Mouse (Mus musculus) myocyte (in vitro differentiated cells): ENCODE results near the gene Fam173a. TPM values are rescaled to one million over a fixed set of nuclear protein-coding genes. Genes with fewer than 3 reads are reported as not detected.

ENCODE experiments used
- H3K27me3 ChIP-seq: one replicate; pipeline ENCODE4 v1.6.1; 2011; ENCODE audit not compliant: control insufficient read depth, insufficient read depth, insufficient read length
- H3K36me3 ChIP-seq: one replicate; pipeline ENCODE4 v1.6.1; 2011; ENCODE audit not compliant: control insufficient read depth, insufficient read depth
- H3K4me2 ChIP-seq: one replicate; pipeline ENCODE4 v1.6.1; 2011; ENCODE audit warnings: low read depth, control low read depth
- H3K4me3 ChIP-seq: one replicate; pipeline ENCODE4 v1.5.1; 2011; ENCODE audit warnings: mild to moderate bottlenecking, control low read depth, moderate library complexity
- H3K79me2 ChIP-seq: one replicate; pipeline ENCODE4 v1.6.1; 2011; ENCODE audit not compliant: control insufficient read depth, insufficient read depth
- H3ac ChIP-seq: one replicate; pipeline ENCODE4 v1.6.1; 2011; ENCODE audit not compliant: control insufficient read depth, insufficient read length
- CEBPB ChIP-seq: IDR thresholded peaks from 2 replicates; pipeline ENCODE4 v1.6.1; 2011; ENCODE audit warnings: mild to moderate bottlenecking, moderate library complexity; ENCODE audit not compliant: poor library complexity, insufficient read depth, severe bottlenecking
- E2F4 ChIP-seq: IDR thresholded peaks from one replicate; pipeline ENCODE4 v1.6.1; 2011; ENCODE audit warnings: mild to moderate bottlenecking, control low read depth, moderate library complexity; ENCODE audit not compliant: insufficient read depth
- MAX ChIP-seq: IDR thresholded peaks from one replicate; pipeline ENCODE4 v1.6.1; 2011; ENCODE audit warnings: low read depth, mild to moderate bottlenecking, control low read depth
- MYOD1 ChIP-seq, 3 experiments: IDR thresholded peaks; one replicate each; pipeline ENCODE4 v1.6.1; 2011; ENCODE audit warnings: control low read depth in 2 of 3, low read depth in 2 of 3, mild to moderate bottlenecking in 2 of 3, moderate library complexity in 1 of 3; ENCODE audit not compliant: insufficient read length in 2 of 3, control insufficient read depth in 1 of 3
- MYOG ChIP-seq, 3 experiments: IDR thresholded peaks; one replicate each; pipeline ENCODE4 v1.6.1; 2011; ENCODE audit warnings: control low read depth in 2 of 3, low read depth in 2 of 3, mild to moderate bottlenecking in 2 of 3; ENCODE audit not compliant: insufficient read length in 2 of 3, control insufficient read depth in 1 of 3, insufficient read depth in 1 of 3
- POLR2A ChIP-seq: IDR thresholded peaks from one replicate; pipeline ENCODE4 v1.6.1; 2011; ENCODE audit warnings: low read depth, mild to moderate bottlenecking, control low read depth, moderate library complexity; ENCODE audit not compliant: insufficient read length
- POLR2AphosphoS2 ChIP-seq: IDR thresholded peaks from one replicate; pipeline ENCODE4 v1.6.1; 2011; ENCODE audit warnings: low read depth, control low read depth; ENCODE audit not compliant: insufficient read length
- REST ChIP-seq: IDR thresholded peaks from one replicate; pipeline ENCODE4 v1.6.1; 2011; ENCODE audit warnings: mild to moderate bottlenecking, control low read depth, moderate library complexity; ENCODE audit not compliant: insufficient read depth, insufficient read length
- SRF ChIP-seq: IDR thresholded peaks from one replicate; pipeline ENCODE4 v1.6.1; 2011; ENCODE audit warnings: low read depth; ENCODE audit not compliant: control insufficient read depth, insufficient read length
- TCF12 ChIP-seq: IDR thresholded peaks from one replicate; pipeline ENCODE4 v1.6.1; 2011; ENCODE audit warnings: mild to moderate bottlenecking, control low read depth; ENCODE audit not compliant: poor library complexity, insufficient read depth, severe bottlenecking
- TCF3 ChIP-seq: IDR thresholded peaks from one replicate; pipeline ENCODE4 v1.6.1; 2011; ENCODE audit warnings: low read depth, control low read depth; ENCODE audit not compliant: insufficient read length
- USF1 ChIP-seq: IDR thresholded peaks from one replicate; pipeline ENCODE4 v1.6.1; 2011; ENCODE audit warnings: low read depth, mild to moderate bottlenecking, control low read depth, moderate library complexity
- polyA plus RNA-seq: library from polyadenylated mRNA; unstranded; fragments of >200 nt; fragmentation: generic; extraction: Trizol; gene quantifications from one replicate; pipeline ENCODE4 v1.2.1, GENCODE M21; 2012; ENCODE audit warnings: missing spikeins

Gene Fam173a
- polyA plus RNA-seq, 1 experiment: 61.0 TPM

DNA sequence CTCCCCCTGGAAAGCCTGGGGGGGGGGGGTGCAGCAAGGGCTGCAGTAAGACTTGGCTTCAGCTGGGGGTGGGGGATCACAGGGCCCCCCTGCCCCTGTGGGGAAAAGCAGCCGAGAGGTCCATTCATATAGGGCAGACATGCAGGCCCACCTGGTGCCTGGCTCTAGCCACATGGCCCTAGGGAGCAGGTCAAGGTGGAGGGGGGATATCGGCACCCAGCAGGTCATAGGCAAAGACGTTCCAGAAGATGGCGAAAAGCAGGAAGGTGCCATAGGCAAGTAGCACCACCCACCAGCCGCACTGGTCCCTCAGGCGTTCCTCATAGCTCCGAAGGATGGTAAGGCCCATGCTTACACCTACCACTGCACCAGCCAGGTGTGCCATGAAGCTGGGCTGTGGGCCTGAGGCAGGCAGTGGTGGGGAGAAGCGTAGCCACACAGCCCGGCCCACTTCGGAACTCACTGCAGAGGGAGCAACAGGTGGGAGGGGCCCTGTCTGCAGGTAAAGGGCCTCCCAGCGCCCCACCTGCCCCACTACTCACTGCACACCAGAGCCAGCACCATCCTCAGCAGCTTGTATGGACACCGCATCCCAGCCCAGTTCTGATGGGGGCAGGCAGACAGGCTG is 42.0 kb upstream of the Fam173a start:
- Histone ChIP-seq H3K36me3 (peaks cover 10% of the 10 kb centered on the region), H3K4me2 (peak overlapping the region; percentile 94), H3K4me3 (peak overlapping the region; percentile 52), H3K27me3 (no peaks in the 10 kb centered on the region), H3ac (no peak overlapping the region), H3K79me2 (peaks cover 31% of the 10 kb centered on the region)
- no peak for TF ChIP-seq TCF12
- no peak for TF ChIP-seq USF1
- no peak for TF ChIP-seq MYOG (IDR thresholded peaks at IDR 0.05; ENCODE audit: control insufficient read depth in 1 of 3, insufficient read depth in 1 of 3, insufficient read length in 2 of 3, low read depth in 2 of 3)
- TF ChIP-seq SRF: no peak
- TF ChIP-seq CEBPB: no peak
- no peak for TF ChIP-seq TCF3
- TF ChIP-seq MYOD1 (IDR thresholded peaks at IDR 0.05; ENCODE audit: control insufficient read depth in 1 of 3, insufficient read length in 2 of 3, low read depth in 2 of 3): no peak
- no peak for TF ChIP-seq POLR2AphosphoS2

DNA sequence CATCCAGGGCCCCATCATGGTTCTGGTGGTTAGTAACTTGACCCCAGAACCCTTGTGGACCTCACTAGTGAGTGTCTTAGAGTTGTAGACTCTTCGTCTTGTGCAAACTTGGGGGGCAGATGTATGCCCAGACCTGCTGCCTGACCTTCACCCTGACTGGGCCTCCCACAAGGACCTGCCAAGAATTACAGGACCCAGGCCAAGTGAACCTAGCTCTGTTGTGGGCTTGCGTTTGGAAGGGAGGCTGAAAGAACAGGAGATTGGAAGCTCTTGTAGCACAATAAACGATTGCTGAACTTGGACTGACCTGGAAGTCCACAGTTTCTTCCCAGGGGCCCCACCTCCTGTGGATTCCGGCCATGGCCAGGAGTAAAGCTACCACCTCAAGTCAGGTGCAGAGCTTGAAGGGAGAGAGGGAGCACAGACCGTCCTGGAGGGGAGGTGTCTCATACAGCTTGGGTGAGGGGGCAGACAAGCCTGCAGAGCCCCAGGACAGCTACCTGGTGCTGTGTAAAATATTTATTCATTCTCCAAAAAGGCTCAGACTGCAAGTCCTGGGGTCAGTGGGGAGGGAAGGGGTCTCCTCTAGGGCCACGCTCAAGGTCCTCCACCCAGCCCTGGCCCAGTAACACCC is 41.4 kb upstream of the Fam173a start:
- Histone ChIP-seq H3K27me3 (no peaks in the 10 kb centered on the region), H3ac (peak overlapping the region; percentile 46), H3K36me3 (peaks cover 9% of the 10 kb centered on the region), H3K4me2 (peak overlapping the region; percentile 94), H3K79me2 (peaks cover 36% of the 10 kb centered on the region), H3K4me3 (peak overlapping the region; percentile 52)
- no peak for TF ChIP-seq POLR2AphosphoS2
- TF ChIP-seq TCF12: no peak
- no peak for TF ChIP-seq MYOD1 (IDR thresholded peaks at IDR 0.05; ENCODE audit: control insufficient read depth in 1 of 3, insufficient read length in 2 of 3, low read depth in 2 of 3)
- TF ChIP-seq MYOG (IDR thresholded peaks at IDR 0.05; ENCODE audit: control insufficient read depth in 1 of 3, insufficient read depth in 1 of 3, insufficient read length in 2 of 3, low read depth in 2 of 3): no peak
- TF ChIP-seq REST: no peak
- TF ChIP-seq TCF3: no peak
- no peak for TF ChIP-seq USF1
- TF ChIP-seq POLR2A: no peak
- no peak for TF ChIP-seq E2F4

DNA sequence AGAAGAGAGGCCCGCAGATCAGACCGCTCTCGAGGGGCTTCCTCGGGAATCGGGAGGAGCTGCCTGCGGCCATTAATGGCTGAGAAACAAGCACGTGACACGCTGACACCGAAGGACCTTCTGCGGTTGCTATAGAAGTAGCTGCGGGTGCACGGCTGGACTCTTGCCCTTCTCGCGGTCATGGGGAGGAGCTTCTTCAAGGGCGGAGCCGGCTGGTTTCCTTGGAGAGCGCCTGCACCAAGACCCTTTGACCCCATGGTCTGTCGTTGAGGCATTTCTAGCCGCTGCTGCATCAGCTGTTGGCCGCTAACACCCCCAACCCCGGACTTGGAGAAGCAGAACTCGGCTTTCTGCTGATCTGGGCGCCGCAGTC is 40.6 kb upstream of the Fam173a start, which contains the start of gene Stub1:
TSS of gene Stub1 (minus strand) at position 114 of the 373 bp plus-strand sequence.
- peak within 1 kb of the TSS; percentile 52 for H3K4me3 ChIP-seq
- H3K36me3 ChIP-seq: peaks cover 6% of the 10 kb centered on the region
- H3K27me3 ChIP-seq: no peaks in the 10 kb centered on the region
- H3K79me2 ChIP-seq: peaks cover 37% of the 10 kb centered on the region
- peak within 1 kb of the TSS; percentile 46 for H3ac ChIP-seq
- H3K4me2 ChIP-seq: peak within 1 kb of the TSS; percentile 94
- no peak for TF ChIP-seq TCF12
- TF ChIP-seq MYOG (IDR thresholded peaks at IDR 0.05; ENCODE audit: control insufficient read depth in 1 of 3, insufficient read depth in 1 of 3, insufficient read length in 2 of 3, low read depth in 2 of 3): peak; percentile 29 to 84 (median 59)
- TF ChIP-seq MAX: no peak
- no peak for TF ChIP-seq TCF3
- no peak for TF ChIP-seq REST
- TF ChIP-seq USF1: peak; percentile 86
- TF ChIP-seq POLR2AphosphoS2: peak; percentile 70
- TF ChIP-seq E2F4: no peak
- no peak for TF ChIP-seq CEBPB
- TF ChIP-seq MYOD1 (IDR thresholded peaks at IDR 0.05; ENCODE audit: control insufficient read depth in 1 of 3, insufficient read length in 2 of 3, low read depth in 2 of 3): peak in 2 of 3 experiments; percentile 67 to 72
- peak; percentile 63 for TF ChIP-seq SRF
- TF ChIP-seq POLR2A: peak; percentile 38

DNA sequence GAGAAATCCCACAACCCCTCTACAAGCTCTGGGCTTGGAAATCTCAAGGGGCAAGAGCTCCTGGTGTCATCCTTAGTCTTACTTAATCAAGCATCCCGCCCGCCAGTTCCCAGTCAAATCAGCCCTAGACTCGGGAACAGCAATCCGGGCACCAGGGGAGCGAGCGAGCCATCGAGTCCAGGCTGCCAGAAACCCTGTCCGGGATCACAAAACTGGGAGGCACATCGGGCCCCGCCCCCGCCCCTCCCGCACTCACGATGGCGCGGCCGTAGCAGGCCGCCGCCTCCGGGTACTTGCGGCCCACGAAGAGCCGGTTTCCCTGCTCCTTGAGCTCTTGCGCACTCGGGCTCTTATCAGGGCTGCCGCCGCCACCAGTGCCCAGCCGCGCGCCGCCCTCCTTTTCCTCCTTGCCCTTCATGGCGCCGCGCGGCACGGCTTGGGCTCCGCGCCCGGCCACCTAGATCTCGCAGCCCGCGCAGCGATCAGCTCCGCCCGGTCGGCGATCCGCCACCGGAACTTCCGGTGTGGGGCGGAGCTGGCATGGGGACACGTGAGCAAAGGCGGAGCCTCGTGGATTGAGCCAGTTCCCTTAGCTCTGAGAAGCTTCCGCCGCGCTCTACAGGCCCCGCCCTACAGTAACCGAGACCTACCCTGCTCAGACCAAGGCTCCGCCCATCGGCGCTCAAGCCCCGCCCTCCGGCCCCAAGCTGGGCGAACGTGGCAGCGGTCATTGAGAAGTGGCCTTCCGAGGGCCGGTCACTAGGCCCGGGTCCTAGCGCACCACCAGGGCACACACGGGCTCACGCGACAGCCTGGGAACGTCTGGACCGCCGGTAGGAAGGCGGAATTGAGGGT is 40.0 kb upstream of the Fam173a start:
- H3K4me3 ChIP-seq: peak overlapping the region; percentile 52
- peaks cover under 1% of the 10 kb centered on the region for H3K36me3 ChIP-seq
- TF ChIP-seq MAX (no peak), CEBPB (no peak), MYOD1 (IDR thresholded peaks at IDR 0.05; ENCODE audit: control insufficient read depth in 1 of 3, insufficient read length in 2 of 3, low read depth in 2 of 3) (peak in 1 of 3 experiments; percentile 9), TCF3 (no peak), E2F4 (peak; percentile 60), REST (no peak), MYOG (IDR thresholded peaks at IDR 0.05; ENCODE audit: control insufficient read depth in 1 of 3, insufficient read depth in 1 of 3, insufficient read length in 2 of 3, low read depth in 2 of 3) (no peak), POLR2A (peak; percentile 65), TCF12 (no peak), SRF (no peak), POLR2AphosphoS2 (peak; percentile 66), USF1 (peak; percentile 94)
- peaks cover 37% of the 10 kb centered on the region for H3K79me2 ChIP-seq
- peak overlapping the region; percentile 94 for H3K4me2 ChIP-seq
- H3K27me3 ChIP-seq: no peaks in the 10 kb centered on the region
- peak overlapping the region; percentile 46 for H3ac ChIP-seq
